Mouse (Mus musculus): ENCODE results near the gene Specc1. TPM values are rescaled to one million over a fixed set of nuclear protein-coding genes. Genes with fewer than 3 reads are reported as not detected.

Specc1 gene
- polyA plus RNA-seq, 1 experiment = 2.1 TPM

GRCm38 (mm10) chr11:62217751-62218150, 261.2 kb downstream of the Specc1 start:
- no peak for TF ChIP-seq POLR2A (IDR thresholded peaks at IDR 0.05; ENCODE audit: control insufficient read depth, extremely low read depth, insufficient read depth, low read length, poor library complexity)
- no peak for TF ChIP-seq CTCF (IDR thresholded peaks at IDR 0.05; ENCODE audit: borderline replicate concordance, control insufficient read depth, extremely low read depth, insufficient read depth, low read length, poor library complexity)
- H3K36me3 ChIP-seq (ENCODE audit: control insufficient read depth, insufficient read depth, low read length) = no peaks in the 10 kb centered on the region
- no peaks in the 10 kb centered on the region for H3K27me3 ChIP-seq (ENCODE audit: control insufficient read depth, insufficient read depth, low read length)
- peaks cover 9% of the 10 kb centered on the region for H3K4me1 ChIP-seq (replicated peaks; ENCODE audit: control insufficient read depth, insufficient read depth, low read length)
- 93% methylated on average over 6 of the region's 6 CpGs for WGBS
- no peak overlapping the region for H3K27ac ChIP-seq (ENCODE audit: control insufficient read depth, insufficient read depth, low read length)
- DNase-seq = no peak
- H3K4me3 ChIP-seq (ENCODE audit: control insufficient read depth, insufficient read depth, low read length) = no peak overlapping the region

GRCm38 (mm10) chr11:62220756-62221510, 264.4 kb downstream of the Specc1 start:
- Histone ChIP-seq H3K27me3 (ENCODE audit: control insufficient read depth, insufficient read depth, low read length) (no peaks in the 10 kb centered on the region), H3K4me3 (ENCODE audit: control insufficient read depth, insufficient read depth, low read length) (no peak overlapping the region), H3K27ac (ENCODE audit: control insufficient read depth, insufficient read depth, low read length) (no peak overlapping the region), H3K36me3 (ENCODE audit: control insufficient read depth, insufficient read depth, low read length) (no peaks in the 10 kb centered on the region), H3K4me1 (replicated peaks; ENCODE audit: control insufficient read depth, insufficient read depth, low read length) (peaks cover 9% of the 10 kb centered on the region)
- no peak for DNase-seq
- WGBS = 83% methylated on average over 7 of the region's 7 CpGs
- TF ChIP-seq POLR2A (IDR thresholded peaks at IDR 0.05; ENCODE audit: control insufficient read depth, extremely low read depth, insufficient read depth, low read length, poor library complexity) = no peak
- TF ChIP-seq CTCF (IDR thresholded peaks at IDR 0.05; ENCODE audit: borderline replicate concordance, control insufficient read depth, extremely low read depth, insufficient read depth, low read length, poor library complexity) = no peak

DNA sequence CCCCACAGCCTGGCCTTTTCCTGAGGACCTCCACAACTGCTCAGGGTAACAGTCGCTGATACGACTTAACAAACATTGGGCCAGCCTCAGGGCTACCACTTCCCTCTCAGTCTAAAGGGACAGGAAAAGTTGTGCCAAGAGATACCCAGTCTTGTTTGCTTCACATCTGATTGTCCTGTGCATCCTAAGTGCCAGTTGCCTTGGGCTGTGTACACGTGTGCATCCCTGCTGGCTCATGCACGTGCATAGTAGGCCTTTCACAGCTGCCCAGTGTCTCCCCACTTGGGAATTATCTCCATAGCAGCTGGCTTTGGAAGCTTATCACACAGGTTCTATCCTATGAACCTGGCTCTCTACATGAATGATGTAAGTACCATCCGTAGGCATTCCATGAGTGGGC, 266.9 kb downstream of the Specc1 start:
- Histone ChIP-seq H3K36me3 (ENCODE audit: control insufficient read depth, insufficient read depth, low read length) (no peaks in the 10 kb centered on the region), H3K27ac (ENCODE audit: control insufficient read depth, insufficient read depth, low read length) (no peak overlapping the region), H3K4me1 (replicated peaks; ENCODE audit: control insufficient read depth, insufficient read depth, low read length) (peaks cover 9% of the 10 kb centered on the region), H3K27me3 (ENCODE audit: control insufficient read depth, insufficient read depth, low read length) (no peaks in the 10 kb centered on the region), H3K4me3 (ENCODE audit: control insufficient read depth, insufficient read depth, low read length) (no peak overlapping the region)
- no peak for TF ChIP-seq POLR2A (IDR thresholded peaks at IDR 0.05; ENCODE audit: control insufficient read depth, extremely low read depth, insufficient read depth, low read length, poor library complexity)
- TF ChIP-seq CTCF (IDR thresholded peaks at IDR 0.05; ENCODE audit: borderline replicate concordance, control insufficient read depth, extremely low read depth, insufficient read depth, low read length, poor library complexity) = no peak
- no peak for DNase-seq
- 46% methylated on average over 5 of the region's 5 CpGs for WGBS

DNA sequence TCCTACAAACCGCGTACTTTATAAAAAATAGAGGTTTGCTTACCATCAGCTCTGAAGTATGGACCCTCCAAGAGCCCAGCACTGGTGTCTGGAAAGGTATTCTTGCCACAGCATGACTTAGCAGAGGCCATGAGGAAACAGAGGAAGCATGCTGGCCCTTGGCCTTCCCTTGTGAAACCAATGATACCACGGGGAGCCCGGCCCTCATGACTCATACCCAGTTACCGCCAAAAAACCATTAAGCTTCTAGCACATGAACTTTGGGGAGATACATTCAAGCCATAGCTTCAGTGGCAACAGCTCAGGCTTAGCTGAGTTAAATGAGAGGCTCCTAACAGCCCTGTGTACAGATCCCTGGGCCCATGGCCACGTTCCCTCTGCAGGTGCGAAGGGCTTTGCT, 267.4 kb downstream of the Specc1 start:
- no peaks in the 10 kb centered on the region for H3K36me3 ChIP-seq (ENCODE audit: control insufficient read depth, insufficient read depth, low read length)
- WGBS = 43% methylated on average over 7 of the region's 7 CpGs
- TF ChIP-seq POLR2A (IDR thresholded peaks at IDR 0.05; ENCODE audit: control insufficient read depth, extremely low read depth, insufficient read depth, low read length, poor library complexity) = no peak
- no peak for TF ChIP-seq CTCF (IDR thresholded peaks at IDR 0.05; ENCODE audit: borderline replicate concordance, control insufficient read depth, extremely low read depth, insufficient read depth, low read length, poor library complexity)
- H3K4me1 ChIP-seq (replicated peaks; ENCODE audit: control insufficient read depth, insufficient read depth, low read length) = peaks cover 9% of the 10 kb centered on the region
- no peak overlapping the region for H3K4me3 ChIP-seq (ENCODE audit: control insufficient read depth, insufficient read depth, low read length)
- no peaks in the 10 kb centered on the region for H3K27me3 ChIP-seq (ENCODE audit: control insufficient read depth, insufficient read depth, low read length)
- H3K27ac ChIP-seq (ENCODE audit: control insufficient read depth, insufficient read depth, low read length) = no peak overlapping the region
- DNase-seq = no peak

DNA sequence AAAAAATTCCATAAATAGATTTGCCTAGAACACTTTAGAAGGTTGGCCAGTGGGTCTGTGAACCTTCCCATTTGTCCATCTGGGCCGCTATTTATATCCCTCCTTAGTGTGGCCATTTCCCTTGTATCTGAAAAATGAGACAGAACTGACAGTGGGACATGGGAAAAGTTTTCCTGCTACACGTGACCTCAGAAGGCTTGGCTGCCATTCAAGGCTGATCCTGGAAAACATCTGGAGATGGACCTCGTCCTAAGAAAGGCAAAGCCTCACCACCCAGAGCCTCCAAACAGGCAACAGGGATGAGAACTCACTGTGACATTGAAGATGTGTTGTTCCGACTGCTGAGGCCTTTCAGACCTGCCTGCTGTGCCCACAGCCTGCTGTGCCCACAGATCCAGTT, 268.2 kb downstream of the Specc1 start:
- Histone ChIP-seq H3K27ac (ENCODE audit: control insufficient read depth, insufficient read depth, low read length) (no peak overlapping the region), H3K36me3 (ENCODE audit: control insufficient read depth, insufficient read depth, low read length) (no peaks in the 10 kb centered on the region), H3K27me3 (ENCODE audit: control insufficient read depth, insufficient read depth, low read length) (no peaks in the 10 kb centered on the region), H3K4me3 (ENCODE audit: control insufficient read depth, insufficient read depth, low read length) (no peak overlapping the region), H3K4me1 (replicated peaks; ENCODE audit: control insufficient read depth, insufficient read depth, low read length) (peaks cover 9% of the 10 kb centered on the region)
- DNase-seq = no peak
- 90% methylated on average over 4 of the region's 4 CpGs for WGBS
- TF ChIP-seq CTCF (IDR thresholded peaks at IDR 0.05; ENCODE audit: borderline replicate concordance, control insufficient read depth, extremely low read depth, insufficient read depth, low read length, poor library complexity) (no peak), POLR2A (IDR thresholded peaks at IDR 0.05; ENCODE audit: control insufficient read depth, extremely low read depth, insufficient read depth, low read length, poor library complexity) (no peak)

GRCm38 (mm10) chr11:62240631-62241261, 284.2 kb downstream of the Specc1 start:
- no peaks in the 10 kb centered on the region for H3K4me1 ChIP-seq (replicated peaks; ENCODE audit: control insufficient read depth, insufficient read depth, low read length)
- no peaks in the 10 kb centered on the region for H3K27me3 ChIP-seq (ENCODE audit: control insufficient read depth, insufficient read depth, low read length)
- no peak overlapping the region for H3K4me3 ChIP-seq (ENCODE audit: control insufficient read depth, insufficient read depth, low read length)
- 92% methylated on average over 12 of the region's 12 CpGs for WGBS
- H3K36me3 ChIP-seq (ENCODE audit: control insufficient read depth, insufficient read depth, low read length) = no peaks in the 10 kb centered on the region
- no peak overlapping the region for H3K27ac ChIP-seq (ENCODE audit: control insufficient read depth, insufficient read depth, low read length)
- no peak for DNase-seq
- TF ChIP-seq CTCF (IDR thresholded peaks at IDR 0.05; ENCODE audit: borderline replicate concordance, control insufficient read depth, extremely low read depth, insufficient read depth, low read length, poor library complexity) (no peak), POLR2A (IDR thresholded peaks at IDR 0.05; ENCODE audit: control insufficient read depth, extremely low read depth, insufficient read depth, low read length, poor library complexity) (no peak)
